Comparison of ENCODE assay signal across 8 mouse cellular contexts in genomic region chr1:72313399-72314039, GRCm38 (mm10). TPM values are rescaled to one million over a fixed set of nuclear protein-coding genes. Genes with fewer than 3 reads are reported as not detected.
A peak's percentile ranks its signal among the peaks of the same experiment; 100 is the strongest.
DNase-seq lines count a peak whose midpoint lies in the region; ATAC-seq and TF ChIP-seq lines count a peak whose summit lies in the region.

No protein-coding gene starts in this region.

- WGBS in heart, embryonic 12.5 days: 74% methylated on average over 5 of the region's 5 CpGs

- no peak for ATAC-seq in heart, embryonic 12.5 days (ENCODE audit: insufficient number of reproducible peaks, low FRiP score)
- ATAC-seq in Patski: no peak

- no peak overlapping the region for H3K9ac ChIP-seq in heart, embryonic 12.5 days

- POLR2A ChIA-PET in Patski (lab: Charles Lee): no interaction called here

- no peak overlapping the region for H3K4me3 ChIP-seq in heart, embryonic 12.5 days

- DNase-seq in heart, adult 11 months: peak; percentile 43
- peak; percentile 20 for DNase-seq in 3134 (ENCODE audit: extremely low read depth, insufficient read length, low spot score)
- no peak for DNase-seq in Patski (ENCODE audit: low read depth, low spot score)
- peak; percentile 56 for DNase-seq in forelimb bud, embryonic 11.5 days (ENCODE audit: low read depth, low spot score)
- DNase-seq in kidney, postnatal 10 days: no peak
- no peak for DNase-seq in kidney, adult 11 months
- no peak for DNase-seq in urinary bladder, postnatal 4 days (ENCODE audit: low spot score in 2 of 2)

- peaks cover 20% of the 10 kb centered on the region; the same call in 1 of the 2 replicates for H3K36me3 ChIP-seq in heart, embryonic 12.5 days

- peak; percentile 67 for TF ChIP-seq CTCF in Patski (IDR thresholded peaks at IDR 0.05)

- in situ Hi-C loops in Patski (cut with MboI; ENCODE audit: low pct_unique_long_range_greater_than_20kb): loop anchor here (10.0 to 25.0 kb wide), 3 partner anchors 261 to 1499 kb away; partner anchors contain the start of genes Ankar and Rpl37a

- CTCF ChIA-PET in Patski (lab: Charles Lee): interaction anchor here (0.8 to 1.1 kb wide), 2 partner anchors 18 to 269 kb away, joined by 3 read pairs; partner anchors contain the start of gene Smarcal1

- peaks cover 23% of the 10 kb centered on the region for H3K27me3 ChIP-seq in heart, embryonic 12.5 days (replicated peaks)
- no peaks in the 10 kb centered on the region for H3K27me3 ChIP-seq in Patski

- no peak overlapping the region for H3K27ac ChIP-seq in heart, embryonic 12.5 days (ENCODE audit: poor library complexity, severe bottlenecking)

- H3K4me2 ChIP-seq in heart, embryonic 12.5 days: no peak overlapping the region

- no peaks in the 10 kb centered on the region for H3K4me1 ChIP-seq in heart, embryonic 12.5 days (replicated peaks)

- no peaks in the 10 kb centered on the region for H3K9me3 ChIP-seq in heart, embryonic 12.5 days (replicated peaks)

RNA-seq across cellular contexts. Expression of gene Xrcc5, which starts 6.3 kb away (rescaled TPM):
- polyA plus RNA-seq in heart, embryonic 12.5 days (2016; fragmentation: Nextera tagmentation; extraction: Ambion mirVana): 20.5 and 22.9 TPM in 2 replicates
- polyA plus RNA-seq in Patski (2021): 38.5 TPM

RNA-seq across cellular contexts. Expression of gene Tmem169, which starts 29.4 kb away (rescaled TPM):
- 0.22 and 0.29 TPM in 2 replicates for polyA plus RNA-seq in heart, embryonic 12.5 days (2016; fragmentation: Nextera tagmentation; extraction: Ambion mirVana)
- polyA plus RNA-seq in Patski (2021): 1.4 TPM

RNA-seq across cellular contexts. Expression of gene Pecr, which starts 29.4 kb away (rescaled TPM):
- 16.9 and 18.7 TPM in 2 replicates for polyA plus RNA-seq in heart, embryonic 12.5 days (2016; fragmentation: Nextera tagmentation; extraction: Ambion mirVana)
- 27.2 TPM for polyA plus RNA-seq in Patski (2021)

Comparison
In these comparisons a context has a peak if more than half of its experiments do, and no peak if none do; other contexts are left out.
1. DNase-seq: peak in heart, adult 11 months (single experiment), 3134 (single experiment) and forelimb bud, embryonic 11.5 days (single experiment); none in Patski (single experiment), kidney, postnatal 10 days (single experiment), kidney, adult 11 months (single experiment) and urinary bladder, postnatal 4 days (0 of 2).